Mouse (Mus musculus): Measurements from ENCODE around the gene Ang2.

DNA sequence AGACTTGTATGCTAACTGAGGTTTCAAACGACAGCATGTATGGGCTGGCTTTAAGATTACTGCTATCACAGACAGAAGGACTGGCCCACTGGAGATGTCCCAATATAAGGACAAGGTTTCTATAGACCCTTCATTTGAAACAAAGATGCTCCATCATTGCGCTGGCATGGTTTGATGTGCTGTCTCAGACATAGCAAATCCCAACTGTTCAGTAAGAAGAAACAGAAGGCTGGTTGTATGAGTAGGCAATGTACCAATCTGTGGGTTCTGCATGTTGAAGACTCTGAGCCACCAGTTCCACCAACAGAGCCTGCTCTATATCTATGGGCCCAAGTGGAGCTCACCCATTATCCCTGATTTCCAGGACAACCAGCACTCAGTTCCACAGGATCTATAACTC lies 4.2 kb upstream of the Ang2 start, which contains the start of gene Ear14:
- TF ChIP-seq EP300 (IDR thresholded peaks at IDR 0.05; ENCODE audit: insufficient read depth, low read depth, low read length) (no peak), CTCF (IDR thresholded peaks at IDR 0.05) (no peak)

Data from heart, adult 2 months (tissue).